Mouse (Mus musculus): ENCODE results near the gene Birc7. TPM values are rescaled to one million over a fixed set of nuclear protein-coding genes. Genes with fewer than 3 reads are reported as not detected.

The Birc7 gene
- total RNA-seq, 2 experiments from 2014 or later = not detected

DNA sequence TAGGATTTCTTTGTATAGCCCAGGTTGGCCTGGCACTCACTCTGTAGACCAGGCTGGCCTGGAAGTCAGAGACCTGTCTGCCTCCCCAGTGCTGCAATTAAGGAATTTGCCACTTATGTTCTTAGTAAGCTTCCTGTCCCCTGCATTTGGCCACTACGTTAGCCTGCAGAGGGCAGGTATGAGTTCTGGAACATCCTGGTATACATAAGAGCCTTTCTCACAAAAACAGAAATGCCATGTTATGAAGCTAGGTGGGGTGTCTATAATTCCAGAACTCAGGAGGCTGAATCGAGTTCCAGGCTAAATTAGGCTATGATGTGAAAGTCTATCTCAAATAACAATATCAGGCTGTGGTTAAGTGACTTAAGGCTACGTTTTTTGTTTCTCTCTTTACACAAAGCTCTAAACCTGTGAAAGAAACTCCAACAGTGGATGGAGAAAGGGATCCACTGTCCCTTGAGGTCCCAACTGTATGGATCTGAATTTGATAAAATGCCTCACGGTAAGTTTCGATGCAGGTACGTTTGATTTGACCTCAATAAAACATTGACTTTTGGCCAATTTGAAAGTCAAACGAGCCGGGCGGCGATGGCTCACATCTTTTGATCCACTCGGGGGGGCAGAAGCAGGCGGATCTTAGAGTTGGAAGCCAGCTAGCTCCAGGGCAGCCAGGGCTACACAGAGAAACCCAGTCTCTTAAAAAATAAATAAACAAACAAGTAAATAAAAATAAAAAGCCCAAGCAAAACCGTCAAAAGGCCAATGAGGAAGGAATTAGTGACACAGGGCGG lies 37.5 kb downstream of the Birc7 start:
- peak; percentile 19 for ATAC-seq (ENCODE audit: poor library complexity, severe bottlenecking)

GRCm38 (mm10) chr2:180967010-180967763 lies 38.4 kb downstream of the Birc7 start, which contains the start of gene Arfgap1:
Arfgap1 (plus strand) TSS chr2:180967225.
- ATAC-seq (ENCODE audit: poor library complexity, severe bottlenecking) = peak; percentile 89

GRCm38 (mm10) chr2:180981133-180981532 lies 52.3 kb downstream of the Birc7 start:
- no peak for ATAC-seq (ENCODE audit: poor library complexity, severe bottlenecking)

Other genes starting within 250 kb of the Birc7 start
- 30.0 and 32.1 TPM in 2 replicates for gene Dido1, start 219.0 kb upstream of the Birc7 start, total RNA-seq (2015)
- 41.3 and 46.9 TPM in 2 replicates for gene Dido1, start 219.0 kb upstream of the Birc7 start, total RNA-seq (2017)
- gene Gid8, start 218.9 kb upstream of the Birc7 start, total RNA-seq (2015) = 72.6 and 76.0 TPM in 2 replicates
- 64.1 and 82.6 TPM in 2 replicates for gene Gid8, start 218.9 kb upstream of the Birc7 start, total RNA-seq (2017)
- gene Slc17a9, start 203.8 kb upstream of the Birc7 start, total RNA-seq (2015) = 7.9 and 9.9 TPM in 2 replicates
- 5.2 and 7.1 TPM in 2 replicates for gene Slc17a9, start 203.8 kb upstream of the Birc7 start, total RNA-seq (2017)
- not detected in 2 replicates for gene Bhlhe23, start 152.1 kb upstream of the Birc7 start, total RNA-seq (2015)
- not detected in 2 replicates for gene Bhlhe23, start 152.1 kb upstream of the Birc7 start, total RNA-seq (2017)
- gene Ythdf1, start 8.1 kb upstream of the Birc7 start, total RNA-seq (2015) = 54.2 and 55.4 TPM in 2 replicates
- gene Ythdf1, start 8.1 kb upstream of the Birc7 start, total RNA-seq (2017) = 24.1 and 26.0 TPM in 2 replicates
- gene Nkain4, start 25.7 kb downstream of the Birc7 start, total RNA-seq (2015) = not detected in 2 replicates
- gene Nkain4, start 25.7 kb downstream of the Birc7 start, total RNA-seq (2017) = not detected in 2 replicates
- gene Arfgap1, start 38.2 kb downstream of the Birc7 start, total RNA-seq (2015) = 16.5 and 18.7 TPM in 2 replicates
- 34.8 and 35.0 TPM in 2 replicates for gene Arfgap1, start 38.2 kb downstream of the Birc7 start, total RNA-seq (2017)
- 0.11 and 0.23 TPM in 2 replicates for gene Col20a1, start 57.5 kb downstream of the Birc7 start, total RNA-seq (2015)
- 0.18 and 0.28 TPM in 2 replicates for gene Col20a1, start 57.5 kb downstream of the Birc7 start, total RNA-seq (2017)
- not detected in 2 replicates for gene Chrna4, start 114.5 kb downstream of the Birc7 start, total RNA-seq (2015)
- gene Chrna4, start 114.5 kb downstream of the Birc7 start, total RNA-seq (2017) = not detected in 2 replicates
- gene Kcnq2, start 206.3 kb downstream of the Birc7 start, total RNA-seq (2015) = not detected in 2 replicates
- not detected in 2 replicates for gene Kcnq2, start 206.3 kb downstream of the Birc7 start, total RNA-seq (2017)
- not detected in 2 replicates for gene Eef1a2, start 228.0 kb downstream of the Birc7 start, total RNA-seq (2015)
- not detected in 2 replicates for gene Eef1a2, start 228.0 kb downstream of the Birc7 start, total RNA-seq (2017)